In genomic region chr2:54915088-54915670, GRCm38 (mm10) we compare ENCODE assay signal across 22 mouse cellular contexts.
DNase-seq lines count a peak whose midpoint lies in the region; ATAC-seq lines count a peak whose summit lies in the region.
"Had no signal": no experiment of that assay in that cellular context is flagged by ENCODE, and none has a peak within 500 bp of the region (broad histone marks: within the 10 kb centered on the region; RNA-seq: fewer than 3 reads in every experiment).

No protein-coding gene starts in this region.

- DNase-seq in neural tube, embryonic 10.5 days (ENCODE audit: extremely low spot score, low spot score), result no peak
- DNase-seq in forebrain, embryonic 11.5 days (ENCODE audit: low spot score), result no peak
- no peak for DNase-seq in gastrocnemius, adult 18-20 months (ENCODE audit: low spot score)
- DNase-seq: adrenal gland, adult 2 months; adrenal gland, postnatal 10 days; adrenal gland, postnatal 25 days; cerebellum, adult 11 months; cerebellum, adult 18-20 months; cerebellum, adult 8-10 months; cerebellum, adult 9-11 months; cerebellum, postnatal 14 days; cerebellum, postnatal 36 days; embryo, embryonic 11 days; forebrain, postnatal 0 days had no signal

- no peak overlapping the region for H3K9ac ChIP-seq in neural tube, embryonic 12.5 days
- no peak overlapping the region for H3K9ac ChIP-seq in neural tube, embryonic 14.5 days (replicated peaks; ENCODE audit: low read depth, low read length)
- no peak overlapping the region for H3K9ac ChIP-seq in forebrain, embryonic 11.5 days (ENCODE audit: low read length)
- H3K9ac ChIP-seq: embryonic facial prominence, embryonic 13.5 days; embryonic facial prominence, embryonic 15.5 days; forebrain, embryonic 13.5 days; forebrain, embryonic 15.5 days; forebrain, postnatal 0 days had no signal

- H3K36me3 ChIP-seq in neural tube, embryonic 12.5 days, result no peaks in the 10 kb centered on the region
- no peaks in the 10 kb centered on the region for H3K36me3 ChIP-seq in neural tube, embryonic 14.5 days (ENCODE audit: control insufficient read depth, insufficient read depth, low read length)
- H3K36me3 ChIP-seq in forebrain, embryonic 11.5 days (ENCODE audit: control insufficient read depth, insufficient read depth, low read length), result no peaks in the 10 kb centered on the region
- H3K36me3 ChIP-seq: embryonic facial prominence, embryonic 13.5 days; embryonic facial prominence, embryonic 15.5 days; forebrain, embryonic 10.5 days; forebrain, embryonic 15.5 days had no signal

- H3K4me3 ChIP-seq in neural tube, embryonic 12.5 days, result no peak overlapping the region
- no peak overlapping the region for H3K4me3 ChIP-seq in neural tube, embryonic 14.5 days (ENCODE audit: low read depth, low read length)
- H3K4me3 ChIP-seq in forebrain, embryonic 11.5 days (ENCODE audit: low read depth, low read length), result no peak overlapping the region
- H3K4me3 ChIP-seq: embryonic facial prominence, embryonic 13.5 days; embryonic facial prominence, embryonic 15.5 days; erythroblast, embryonic 14.5 days; forebrain, embryonic 10.5 days; forebrain, embryonic 13.5 days; forebrain, embryonic 15.5 days had no signal

- no peaks in the 10 kb centered on the region for H3K27me3 ChIP-seq in neural tube, embryonic 12.5 days (replicated peaks)
- H3K27me3 ChIP-seq in neural tube, embryonic 14.5 days (ENCODE audit: control insufficient read depth, insufficient read depth, low read length), result no peaks in the 10 kb centered on the region
- no peaks in the 10 kb centered on the region for H3K27me3 ChIP-seq in forebrain, embryonic 11.5 days (ENCODE audit: control insufficient read depth, insufficient read depth, low read length)
- H3K27me3 ChIP-seq: embryonic facial prominence, embryonic 13.5 days; embryonic facial prominence, embryonic 15.5 days; forebrain, embryonic 13.5 days; forebrain, embryonic 15.5 days had no signal

- H3K9me3 ChIP-seq in neural tube, embryonic 12.5 days, result no peaks in the 10 kb centered on the region
- no peaks in the 10 kb centered on the region for H3K9me3 ChIP-seq in neural tube, embryonic 14.5 days (ENCODE audit: control insufficient read depth, low read length)
- H3K9me3 ChIP-seq in forebrain, embryonic 11.5 days (ENCODE audit: control insufficient read depth, low read length), result no peaks in the 10 kb centered on the region
- H3K9me3 ChIP-seq: embryonic facial prominence, embryonic 13.5 days; embryonic facial prominence, embryonic 15.5 days; forebrain, embryonic 10.5 days; forebrain, embryonic 13.5 days; forebrain, embryonic 15.5 days had no signal

- 63% methylated on average over 1 of the region's 1 CpGs for WGBS in neural tube, embryonic 12.5 days
- 34% methylated on average over 1 of the region's 1 CpGs for WGBS in neural tube, embryonic 14.5 days
- 92% methylated on average over 1 of the region's 1 CpGs for WGBS in forebrain, embryonic 11.5 days

- peak; percentile 66 for ATAC-seq in neural tube, embryonic 12.5 days (ENCODE audit: low FRiP score, low read depth)
- peak; percentile 58; the same call in 1 of the 2 replicates for ATAC-seq in neural tube, embryonic 14.5 days (ENCODE audit: low read depth)
- ATAC-seq in forebrain, embryonic 11.5 days (replicated peaks; ENCODE audit: low FRiP score), result no peak
- ATAC-seq: forebrain, embryonic 13.5 days; forebrain, embryonic 15.5 days; forebrain, postnatal 0 days had no signal

- no peak overlapping the region for H3K4me2 ChIP-seq in neural tube, embryonic 12.5 days (replicated peaks)
- H3K4me2 ChIP-seq in neural tube, embryonic 14.5 days (ENCODE audit: low read depth, low read length), result no peak overlapping the region
- no peak overlapping the region for H3K4me2 ChIP-seq in forebrain, embryonic 11.5 days (ENCODE audit: low read depth, low read length, severe bottlenecking)
- H3K4me2 ChIP-seq: embryonic facial prominence, embryonic 13.5 days; embryonic facial prominence, embryonic 15.5 days; forebrain, embryonic 13.5 days; forebrain, embryonic 15.5 days had no signal

- H3K4me1 ChIP-seq in neural tube, embryonic 12.5 days, result no peaks in the 10 kb centered on the region
- H3K4me1 ChIP-seq in neural tube, embryonic 14.5 days (ENCODE audit: control insufficient read depth, insufficient read depth, low read length), result no peaks in the 10 kb centered on the region
- no peaks in the 10 kb centered on the region for H3K4me1 ChIP-seq in forebrain, embryonic 11.5 days (replicated peaks; ENCODE audit: control insufficient read depth, insufficient read depth, low read length)
- H3K4me1 ChIP-seq: embryonic facial prominence, embryonic 13.5 days; embryonic facial prominence, embryonic 15.5 days; forebrain, embryonic 10.5 days; forebrain, embryonic 13.5 days; forebrain, embryonic 15.5 days had no signal

- H3K27ac ChIP-seq in neural tube, embryonic 12.5 days, result no peak overlapping the region
- no peak overlapping the region for H3K27ac ChIP-seq in neural tube, embryonic 14.5 days (ENCODE audit: low read depth, low read length)
- no peak overlapping the region for H3K27ac ChIP-seq in forebrain, embryonic 11.5 days (ENCODE audit: low read depth, low read length)
- H3K27ac ChIP-seq: embryonic facial prominence, embryonic 13.5 days; embryonic facial prominence, embryonic 15.5 days; forebrain, embryonic 10.5 days; forebrain, embryonic 13.5 days; forebrain, embryonic 15.5 days had no signal
